ENCODE assay signal across 22 mouse cellular contexts in the genomic region with DNA sequence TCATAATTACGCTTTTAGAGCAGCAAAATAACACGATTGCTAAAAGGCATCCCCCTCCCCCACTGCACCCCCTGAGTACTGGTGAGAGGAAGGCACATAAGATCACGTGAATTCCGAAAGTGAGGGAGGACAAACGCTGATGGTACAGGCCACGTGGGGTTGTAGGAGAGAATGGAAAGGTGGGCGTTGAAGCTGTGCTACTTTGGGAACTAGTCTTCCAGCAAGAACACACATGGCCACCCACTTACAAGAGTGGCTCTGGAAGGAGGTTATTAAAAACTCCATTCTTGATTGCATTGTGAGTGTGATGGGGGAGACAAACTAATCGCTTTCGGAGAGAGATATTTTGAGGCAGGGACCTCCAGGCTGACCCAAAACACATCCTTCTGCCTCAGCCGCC. TPM values are rescaled to one million over a fixed set of nuclear protein-coding genes. Genes with fewer than 3 reads are reported as not detected.
A peak's percentile ranks its signal among the peaks of the same experiment; 100 is the strongest.
DNase-seq lines count a peak whose midpoint lies in the region; ATAC-seq lines count a peak whose summit lies in the region.
"Had no signal": no experiment of that assay in that cellular context is flagged by ENCODE, and none has a peak within 500 bp of the region (broad histone marks: within the 10 kb centered on the region; RNA-seq: fewer than 3 reads in every experiment).

No protein-coding gene starts in this region.

- DNase-seq in right cerebral cortex, adult 18-20 months: peak; percentile 79
- no peak for DNase-seq in right cerebral cortex, postnatal 4 days
- DNase-seq in left cerebral cortex, adult 8-10 months (ENCODE audit: low spot score in 2 of 2): peak; percentile 5 to 81
- DNase-seq in right cerebral cortex, adult 2 months (ENCODE audit: low spot score in 2 of 2): peak; percentile 54 to 60
- no peak for DNase-seq in adrenal gland, adult 18-20 months (ENCODE audit: low spot score in 2 of 2)
- no peak for DNase-seq in layer of hippocampus, postnatal 14 days (ENCODE audit: low spot score in 2 of 2)
- DNase-seq: adrenal gland, postnatal 10 days; cerebellum, adult 8-10 months; cerebellum, postnatal 36 days; embryo, embryonic 11 days; gastrocnemius, postnatal 36 days; heart, postnatal 4 days; kidney, adult 9 months; kidney, postnatal 14 days; liver, postnatal 0 days; thymus, adult 18-20 months; thymus, postnatal 4 days had no signal

- ATAC-seq in erythroid progenitor cell, adult 5-6 weeks (replicated peaks; ENCODE audit: low FRiP score, poor library complexity, severe bottlenecking): no peak
- ATAC-seq: forebrain, embryonic 15.5 days; intestine, embryonic 16.5 days; liver, postnatal 0 days; lung, postnatal 0 days; midbrain, embryonic 16.5 days had no signal

RNA-seq across cellular contexts. Expression of a gene that starts 6.4 kb away (rescaled TPM):
- total RNA-seq in left cerebral cortex, adult 8-10 months (2022): 1 to 10 TPM; 2.5 to 3.6 (median 3.4) TPM
- 10 to 100 TPM; 21.3 to 32.1 TPM for total RNA-seq in adrenal gland, adult 18-20 months (2021)
- total RNA-seq in layer of hippocampus, postnatal 14 days (2021): 1 to 10 TPM; 3.5 to 5.1 TPM
- 13.4 and 20.2 TPM in 2 replicates for total RNA-seq in erythroid progenitor cell, adult 5-6 weeks (2015; ENCODE audit: low replicate concordance)
- 6.1 and 10.1 TPM in 2 replicates for total RNA-seq in erythroid progenitor cell, adult 5-6 weeks (2017; ENCODE audit: low replicate concordance)

Comparison
In these comparisons a context has a peak if more than half of its experiments do, and no peak if none do; other contexts are left out.
1. DNase-seq: peak in right cerebral cortex, adult 18-20 months (single experiment), left cerebral cortex, adult 8-10 months (2 of 2) and right cerebral cortex, adult 2 months (2 of 2); none in right cerebral cortex, postnatal 4 days (single experiment), adrenal gland, adult 18-20 months (0 of 2) and layer of hippocampus, postnatal 14 days (0 of 2).